Mouse (Mus musculus) left cerebral cortex, adult 9 months (tissue): ENCODE measurements around the gene Fam53b.

Experiments used
- DNase-seq, 2 experiments: peaks; one replicate each; pipeline ENCODE4 v3.0.0; 2022; ENCODE audit warnings: low spot score in 2 of 2

The Fam53b gene

DNA sequence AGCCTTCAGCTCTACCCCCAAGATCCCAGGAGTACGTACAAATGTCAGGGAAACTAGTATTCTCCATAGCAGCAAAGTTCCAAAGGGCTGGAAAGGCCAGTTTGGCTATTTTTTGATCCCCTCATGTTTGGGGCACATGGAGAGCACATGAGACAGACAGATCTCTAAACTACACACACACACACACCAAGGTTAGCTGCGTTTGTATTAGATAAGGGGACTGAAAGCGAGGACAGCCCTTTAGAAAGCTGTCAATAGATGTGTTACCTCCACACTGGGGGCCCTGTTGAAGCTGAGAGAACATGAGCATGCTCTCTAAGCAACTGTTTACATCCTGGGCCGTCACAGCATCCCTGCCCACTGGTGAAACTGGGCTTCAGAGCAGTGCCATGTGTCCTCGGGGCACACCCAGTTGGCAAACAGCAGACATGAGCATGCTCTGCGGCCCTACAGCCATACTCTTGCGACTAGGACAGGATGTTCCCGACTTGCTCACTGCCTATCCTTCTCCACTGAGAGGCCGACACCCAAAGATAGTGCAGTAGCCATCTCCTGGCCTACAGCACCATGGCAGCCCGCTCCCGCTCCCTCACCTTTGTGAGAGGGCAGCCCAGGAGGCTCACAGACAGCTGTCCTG is 47.3 kb downstream of the Fam53b start:
- DNase-seq, result no peak

DNA sequence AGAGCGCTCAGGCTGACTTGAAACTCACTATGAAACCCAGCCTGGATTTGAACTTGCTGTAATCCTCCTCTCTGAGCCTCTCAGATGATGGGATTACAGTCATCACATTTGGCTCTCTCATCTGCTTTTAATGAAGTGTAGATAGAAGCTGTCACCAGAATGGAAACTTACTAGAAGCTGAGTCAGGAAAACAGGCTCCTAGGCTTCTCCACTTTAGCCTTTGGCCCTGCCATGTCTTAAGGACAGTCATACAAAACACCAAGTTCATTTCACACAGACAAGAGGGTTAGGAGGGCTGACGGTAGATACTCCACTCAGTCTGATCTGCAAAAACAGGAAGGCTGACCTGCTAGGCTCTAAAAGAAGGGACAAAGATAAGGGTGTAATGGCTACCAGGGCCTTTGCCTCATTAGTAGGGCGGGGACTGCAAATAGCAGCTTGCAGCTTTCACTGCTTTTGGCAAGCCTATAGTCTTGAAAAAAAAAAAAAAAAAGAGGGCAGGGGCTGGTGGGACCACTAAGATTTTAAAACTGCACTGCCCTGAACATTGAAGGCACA is 48.0 kb downstream of the Fam53b start:
- no peak for DNase-seq

DNA sequence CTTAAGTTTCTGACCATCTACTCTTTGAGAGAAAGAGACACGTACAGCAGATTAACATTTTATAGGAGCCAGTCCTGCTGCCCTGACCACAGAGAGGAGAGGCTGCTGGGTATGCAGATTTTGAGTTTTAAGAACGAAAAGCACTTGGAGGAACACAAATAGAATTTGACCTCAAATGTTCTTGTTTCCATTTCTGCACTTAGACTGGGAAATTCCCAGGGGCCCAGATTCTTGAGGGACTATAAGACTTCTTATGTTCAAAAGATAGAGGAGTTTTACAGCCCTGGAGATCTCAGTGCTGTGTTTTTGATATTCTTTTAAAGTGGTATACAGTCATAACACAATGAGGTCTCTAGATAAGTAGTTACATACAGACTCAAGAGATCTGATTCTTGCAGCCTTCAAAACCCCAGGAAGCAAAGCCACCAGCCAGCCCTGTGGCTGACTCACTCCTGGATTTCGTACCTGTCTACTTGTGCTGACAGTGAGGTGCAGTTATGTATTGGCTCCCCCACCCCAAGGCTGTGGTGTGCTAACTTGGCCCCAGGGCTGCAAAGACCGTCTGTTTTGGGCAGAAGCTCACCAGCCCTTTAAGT is 48.7 kb downstream of the Fam53b start:
- no peak for DNase-seq

DNA sequence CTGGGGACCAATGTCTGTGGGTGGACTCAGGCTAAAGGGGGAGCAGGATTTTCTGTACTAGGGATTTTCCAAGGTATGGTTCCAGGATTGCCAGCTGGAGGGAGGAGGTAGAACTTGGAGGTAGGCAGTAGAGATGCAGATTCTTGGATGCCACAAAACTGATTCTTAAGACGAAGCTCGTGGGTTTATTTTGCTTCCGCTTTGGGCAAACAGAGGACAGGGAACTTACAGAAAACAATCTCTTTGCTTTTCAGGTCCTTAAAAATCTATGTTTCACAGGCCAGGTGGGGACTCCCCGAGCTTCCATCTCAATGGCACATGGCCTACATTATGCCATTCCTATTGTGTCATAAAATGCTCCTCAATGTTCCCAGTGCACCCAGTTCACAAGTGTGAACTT is 49.4 kb downstream of the Fam53b start:
- peak in 1 of 2 experiments; percentile 51 for DNase-seq

DNA sequence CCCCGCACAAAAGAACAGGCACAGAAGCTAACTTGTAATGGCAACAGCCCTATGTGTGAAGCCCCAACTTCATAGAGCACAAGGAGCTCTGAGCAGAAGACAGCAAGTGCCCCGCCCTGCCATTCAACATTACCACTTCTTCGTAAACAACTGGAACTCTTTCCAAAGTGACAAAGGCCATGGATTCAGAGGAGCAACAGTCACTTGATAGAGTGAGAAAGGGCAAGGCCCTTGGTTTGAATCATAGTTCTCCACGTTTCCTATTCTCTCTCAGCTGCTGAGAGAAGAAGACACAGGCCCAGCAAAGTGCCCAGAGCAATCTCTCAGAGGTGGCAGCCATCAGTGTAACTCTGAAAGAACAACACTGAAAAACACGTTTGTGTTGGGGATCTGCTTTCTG is 49.8 kb downstream of the Fam53b start:
- no peak for DNase-seq

DNA sequence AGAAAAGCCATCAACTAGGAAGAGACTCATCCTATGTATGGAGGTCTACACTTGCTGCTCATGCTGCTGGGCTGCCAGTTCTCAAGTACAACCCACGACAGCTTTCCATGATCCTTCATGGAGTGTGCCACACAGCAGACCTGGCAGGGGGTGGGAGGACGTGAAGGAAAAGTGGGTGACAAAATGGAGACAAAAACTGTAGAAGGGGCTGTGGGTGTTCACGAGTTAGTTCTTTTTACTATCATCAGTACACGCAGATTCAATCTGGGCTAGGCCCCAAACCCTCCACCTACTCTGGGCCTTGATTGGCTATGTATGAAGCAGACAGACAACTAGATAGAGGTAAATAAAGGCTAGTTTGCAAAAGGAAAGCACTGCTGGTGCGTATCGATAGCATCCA is 50.3 kb downstream of the Fam53b start:
- peak; percentile 48 to 74 for DNase-seq

DNA sequence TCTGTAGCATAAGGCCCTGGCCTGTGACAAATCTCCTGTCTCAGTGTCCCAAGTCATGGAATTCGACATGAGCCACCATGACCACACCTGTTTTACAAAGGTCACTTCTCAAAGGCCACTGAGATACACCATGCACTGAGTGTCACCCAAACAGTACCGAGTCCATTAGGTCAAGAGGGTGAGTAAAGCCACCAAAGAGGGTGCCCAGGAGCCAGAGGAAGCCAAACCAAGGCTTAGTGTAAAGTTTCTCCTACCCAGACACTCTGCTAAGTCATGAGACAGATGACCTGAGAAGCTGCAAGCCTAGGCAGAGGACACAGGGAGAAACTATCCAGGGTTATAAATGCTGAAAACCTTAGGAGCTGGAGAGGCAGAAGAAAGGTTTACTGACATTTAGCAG is 52.3 kb downstream of the Fam53b start:
- no peak for DNase-seq

DNA sequence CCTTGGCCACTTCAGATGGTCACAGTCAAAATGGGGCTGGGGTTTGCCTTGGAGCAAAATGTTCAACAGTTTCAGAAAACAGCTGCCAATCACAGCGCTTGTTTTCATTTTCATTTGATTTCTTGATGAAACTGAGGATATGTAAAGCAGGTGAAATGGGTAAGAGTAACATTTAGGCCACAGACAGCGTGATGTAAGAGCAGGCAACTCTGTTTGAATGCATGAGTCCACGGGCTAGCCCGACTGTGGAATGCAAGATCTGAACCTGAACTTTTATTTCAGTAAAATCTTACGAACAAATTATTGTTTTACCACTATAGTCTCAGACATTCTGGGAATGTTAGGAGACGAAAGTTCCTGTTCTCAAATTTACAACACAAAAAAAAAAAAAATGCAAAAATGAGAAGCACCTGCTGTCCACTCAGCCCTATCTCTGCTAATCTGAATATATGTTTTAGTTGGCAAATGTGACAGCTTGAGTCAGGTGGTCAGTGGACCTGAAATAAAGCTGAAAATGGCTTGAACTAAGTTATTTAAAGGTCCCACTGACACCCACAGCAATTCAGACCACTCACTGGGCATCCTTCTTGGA is 53.0 kb downstream of the Fam53b start:
- DNase-seq, result no peak

DNA sequence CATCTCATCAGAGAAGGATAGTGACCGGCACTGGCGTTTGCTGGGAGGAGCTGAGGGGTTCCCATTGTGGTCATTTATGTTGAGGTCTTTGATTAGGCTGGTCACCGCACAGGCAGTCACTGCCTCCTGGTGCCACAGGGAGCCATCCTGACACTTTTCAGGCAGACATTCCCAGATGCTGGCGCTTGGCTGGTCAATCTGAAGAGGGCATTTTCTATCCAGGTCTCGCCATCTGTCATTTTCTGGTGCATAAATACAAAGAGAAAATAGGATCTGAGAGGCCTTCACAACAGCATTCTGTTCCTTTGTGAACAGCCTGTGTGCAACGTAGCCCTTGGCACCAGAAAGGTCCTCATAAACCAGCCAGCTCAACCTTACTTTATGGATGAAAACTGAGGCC is 53.8 kb downstream of the Fam53b start:
- no peak for DNase-seq

DNA sequence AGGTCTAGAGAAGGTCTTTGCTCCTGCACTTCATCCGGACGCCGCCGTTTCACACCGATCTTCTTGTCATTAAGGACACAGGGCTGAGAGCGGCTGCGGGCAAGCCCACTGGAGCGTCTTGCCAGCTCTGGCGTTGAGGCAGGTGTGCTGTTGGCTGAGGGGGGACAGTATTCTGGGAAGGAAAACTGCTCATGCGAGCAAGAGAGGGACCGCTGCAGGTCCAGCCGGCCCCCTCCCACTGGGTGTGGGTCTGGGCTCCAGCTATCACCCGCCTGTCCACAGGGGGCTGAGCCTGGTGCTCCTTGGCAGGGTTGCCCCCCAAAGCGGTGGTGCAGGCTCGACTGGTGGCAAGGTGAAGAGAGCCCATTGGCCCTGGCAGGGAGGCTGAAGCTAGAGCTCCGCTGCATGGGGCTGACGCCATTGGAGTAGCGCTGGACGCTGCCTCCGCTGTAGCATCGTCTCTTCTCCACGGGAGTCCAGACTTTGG is 54.2 kb downstream of the Fam53b start:
- DNase-seq, result no peak

DNA sequence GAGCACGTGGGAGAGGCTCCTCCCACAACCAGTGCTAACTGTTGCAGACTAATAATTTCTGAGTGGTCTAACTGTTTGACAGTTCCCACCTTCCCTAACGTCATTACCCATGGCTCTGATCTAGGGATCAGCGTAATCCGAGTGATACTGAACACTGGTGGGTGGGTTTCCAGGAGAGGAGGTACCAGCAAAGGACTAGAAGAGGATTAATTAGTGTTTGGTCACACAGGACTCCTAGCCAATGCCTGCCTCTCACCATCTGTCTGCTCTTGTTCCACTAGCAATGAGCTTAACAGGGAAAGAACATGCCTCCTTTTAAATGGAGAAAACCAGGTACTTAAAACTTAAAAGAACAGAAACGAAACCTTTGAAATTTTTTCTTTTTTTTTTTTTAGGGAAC is 54.8 kb downstream of the Fam53b start:
- no peak for DNase-seq

DNA sequence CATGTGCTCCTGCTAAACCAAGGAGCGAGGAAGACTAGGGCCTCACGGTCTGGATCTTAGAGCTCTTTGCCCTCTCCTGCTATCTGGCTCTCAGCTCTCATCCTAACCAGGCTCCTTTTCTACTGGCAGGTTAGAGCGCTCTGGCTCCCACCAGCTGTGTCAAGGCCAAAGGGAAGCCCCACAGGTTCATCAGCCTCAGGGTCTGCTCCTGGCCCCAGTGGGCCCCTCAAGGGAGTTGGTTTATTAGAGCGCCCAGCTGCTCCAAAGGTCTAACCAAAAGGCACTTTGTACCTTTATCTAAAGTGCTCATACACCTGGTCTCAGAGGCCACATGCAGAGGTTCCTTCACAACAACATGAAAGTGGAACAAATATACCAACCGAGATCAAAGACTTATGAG is 57.4 kb downstream of the Fam53b start:
- DNase-seq, result no peak

DNA sequence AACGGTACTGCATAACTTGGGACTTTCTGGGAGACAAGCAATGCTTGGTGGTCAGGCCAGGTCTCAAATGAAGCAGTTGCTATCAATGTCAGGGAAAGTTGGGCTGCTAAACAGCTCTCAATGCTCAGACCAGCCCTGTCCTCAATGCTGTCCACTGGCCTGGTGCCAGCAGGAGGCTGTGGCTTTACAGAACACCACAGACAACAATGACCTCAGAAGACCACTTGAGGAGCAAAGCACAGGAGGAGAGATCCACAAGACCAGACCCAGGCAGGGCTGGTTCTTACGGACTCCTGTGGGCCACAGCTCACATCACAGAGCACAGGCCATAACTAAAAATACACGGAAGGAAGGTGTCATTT is 59.3 kb downstream of the Fam53b start:
- DNase-seq, result no peak

DNA sequence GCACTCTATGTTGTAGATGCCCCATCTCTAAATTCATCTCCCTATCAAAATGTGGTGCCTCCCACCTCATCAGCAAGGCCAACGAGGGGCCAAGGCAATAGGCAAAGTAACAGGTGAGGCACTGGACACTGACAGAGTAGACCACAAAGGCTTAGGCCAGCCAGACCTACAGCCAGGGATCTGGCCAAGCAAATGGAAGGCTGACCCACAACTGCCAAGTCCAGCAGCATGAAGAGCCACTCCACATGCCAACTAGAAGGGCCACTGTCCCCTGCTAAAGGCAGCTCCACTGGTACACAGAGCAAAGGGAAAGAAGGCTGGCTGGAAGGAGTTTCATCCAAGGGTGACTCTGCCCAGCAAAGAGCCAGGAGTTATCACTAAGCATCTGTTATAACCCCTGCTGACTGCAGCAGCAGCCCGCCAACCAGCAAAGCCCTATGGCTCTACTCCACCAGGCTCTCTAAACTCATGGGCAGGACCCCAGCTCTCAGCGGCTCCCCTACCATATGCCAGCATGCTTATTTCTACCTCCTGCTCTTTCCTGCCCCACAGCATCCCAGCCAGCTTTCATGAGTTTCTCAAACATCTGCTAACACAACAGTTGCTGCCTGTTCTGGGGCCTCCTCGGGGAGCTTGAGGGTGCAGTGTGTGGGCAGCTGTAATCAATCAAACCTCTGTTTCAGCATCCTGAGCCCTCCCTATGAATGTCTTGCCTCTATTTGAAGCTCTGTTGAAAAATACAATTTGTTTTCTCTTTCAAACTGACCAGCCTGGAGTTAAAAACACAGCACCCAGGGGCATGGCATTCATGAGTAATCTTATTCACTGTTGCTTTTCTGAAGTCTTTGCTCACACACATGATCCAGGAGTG is 59.9 kb downstream of the Fam53b start:
- DNase-seq, result no peak

DNA sequence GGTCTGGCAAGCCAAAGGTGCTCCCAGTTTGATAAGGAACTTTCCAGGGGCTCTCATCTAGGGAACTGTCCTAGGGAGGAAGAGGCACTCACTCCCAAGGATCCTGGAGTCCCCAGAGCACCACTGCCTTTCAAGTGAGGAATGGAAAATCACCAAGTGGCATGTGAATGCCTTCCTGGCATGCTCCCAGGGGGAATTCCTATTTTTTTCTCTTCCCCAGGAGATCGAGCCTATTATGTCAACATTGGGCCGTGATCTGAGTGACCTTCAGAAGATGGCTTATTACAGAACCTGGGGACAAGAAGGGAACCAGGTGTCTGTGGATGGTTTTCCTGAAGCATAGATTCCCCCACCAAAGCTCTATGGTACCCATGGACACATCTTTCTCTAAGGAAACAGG is 62.0 kb downstream of the Fam53b start:
- no peak for DNase-seq

DNA sequence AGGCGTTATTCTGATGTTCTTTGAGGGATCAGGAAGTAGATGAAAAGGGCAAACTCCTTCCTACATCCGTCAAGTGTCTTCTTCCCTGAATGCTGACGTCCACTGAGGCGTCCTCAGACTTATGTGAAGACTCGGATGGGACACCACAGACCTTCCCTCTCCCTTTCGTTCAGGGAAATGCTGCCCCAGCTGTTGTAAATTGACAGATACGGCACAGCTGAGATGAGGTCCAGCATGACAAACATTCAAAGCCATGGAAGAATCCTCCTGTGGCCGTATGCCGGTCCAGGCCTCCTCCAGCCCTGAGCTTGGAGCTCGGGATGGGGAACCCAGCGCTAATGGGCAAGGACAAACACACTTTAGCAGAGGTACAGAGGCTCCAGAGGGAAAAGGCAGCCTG is 64.2 kb downstream of the Fam53b start:
- no peak for DNase-seq

DNA sequence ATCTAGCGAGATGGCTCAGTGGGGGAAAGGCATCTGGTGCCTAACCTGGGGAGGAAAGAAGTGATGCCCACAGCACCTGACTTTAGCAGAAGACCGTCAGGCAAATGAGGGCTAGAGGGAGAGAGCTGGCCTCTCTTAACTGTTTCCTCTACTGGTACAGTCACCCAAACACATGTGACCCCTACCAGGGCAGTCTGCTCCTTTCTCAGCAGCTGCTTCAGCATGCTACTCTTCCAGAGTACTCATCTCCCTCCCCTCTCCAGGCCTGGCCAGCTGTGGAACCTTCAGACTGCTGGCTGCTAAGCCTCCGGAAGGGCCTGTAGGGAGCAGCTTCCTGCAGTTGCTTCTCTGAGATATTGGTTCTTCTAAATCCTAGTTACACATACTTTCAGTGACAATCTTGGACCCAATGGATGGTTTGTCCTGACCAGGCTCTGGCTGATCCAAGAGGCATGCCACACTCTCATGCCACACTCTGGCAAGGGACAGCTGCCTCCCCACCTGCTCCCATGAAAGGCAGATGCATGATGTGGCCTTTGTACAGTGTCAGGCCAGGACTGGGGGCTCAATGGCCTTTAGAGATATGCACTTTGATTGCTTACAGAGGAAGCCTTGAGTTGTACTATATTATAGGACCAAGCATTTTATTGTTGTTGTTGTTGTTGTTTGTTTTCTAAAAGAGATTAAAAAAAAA is 65.5 kb downstream of the Fam53b start:
- no peak for DNase-seq

DNA sequence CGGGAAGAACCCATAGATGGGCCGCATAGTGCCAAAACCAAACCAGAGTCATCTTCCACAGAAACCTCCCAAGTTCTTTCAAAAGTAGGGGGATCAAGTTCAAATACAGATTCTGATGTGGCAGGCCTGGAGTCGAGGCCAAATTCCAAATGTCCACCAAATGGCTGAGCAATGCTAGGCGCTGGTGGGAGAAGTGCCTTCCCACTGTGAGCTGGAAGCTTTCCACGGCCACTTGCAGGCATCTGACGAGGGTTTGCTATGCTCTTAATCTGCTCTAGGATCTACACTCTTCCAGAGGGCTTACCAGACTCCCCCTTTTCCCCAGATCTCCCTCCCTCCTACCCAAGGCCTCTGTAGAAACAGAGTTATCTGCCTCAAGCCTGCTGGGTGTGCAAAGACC is 66.6 kb downstream of the Fam53b start:
- DNase-seq, result no peak

DNA sequence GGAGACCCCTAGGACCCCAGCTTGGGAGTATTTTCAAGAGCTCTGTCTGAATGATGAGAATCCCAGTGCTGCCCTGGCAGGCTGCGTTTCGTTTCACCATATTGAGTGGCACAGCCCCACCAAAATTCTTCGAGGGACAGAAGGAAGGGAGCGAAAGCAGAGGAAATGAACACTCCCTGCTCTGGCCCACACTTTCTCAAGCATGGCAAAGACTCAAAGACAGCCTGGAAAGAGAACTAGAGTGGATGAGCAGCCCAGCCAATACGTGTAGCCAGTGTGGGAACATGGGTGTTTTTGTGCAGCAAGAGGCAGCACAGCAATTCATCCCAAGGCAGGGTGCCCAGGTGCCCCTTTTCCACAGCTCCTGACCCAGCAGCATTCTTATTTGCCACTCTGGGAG is 70.8 kb downstream of the Fam53b start:
- no peak for DNase-seq

DNA sequence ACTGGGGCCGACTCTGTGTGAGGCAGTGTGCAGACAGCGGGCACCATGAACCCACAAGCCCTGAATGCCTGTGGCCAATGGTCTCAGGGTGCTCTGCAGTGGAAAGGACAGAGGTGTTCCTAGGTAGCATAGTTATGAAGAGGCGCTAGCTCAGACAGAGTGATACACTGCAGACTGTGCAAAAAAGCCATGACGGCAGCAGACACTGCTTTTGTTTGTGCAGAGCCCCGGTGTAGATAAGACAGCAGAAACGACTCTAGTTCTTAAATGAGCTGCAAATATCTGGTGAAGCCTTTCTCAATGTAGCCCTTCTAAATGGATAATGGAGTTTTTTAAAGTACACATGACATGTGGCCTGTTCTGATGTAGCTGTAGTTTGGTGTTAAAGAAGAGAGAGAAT is 73.9 kb downstream of the Fam53b start:
- no peak for DNase-seq

DNA sequence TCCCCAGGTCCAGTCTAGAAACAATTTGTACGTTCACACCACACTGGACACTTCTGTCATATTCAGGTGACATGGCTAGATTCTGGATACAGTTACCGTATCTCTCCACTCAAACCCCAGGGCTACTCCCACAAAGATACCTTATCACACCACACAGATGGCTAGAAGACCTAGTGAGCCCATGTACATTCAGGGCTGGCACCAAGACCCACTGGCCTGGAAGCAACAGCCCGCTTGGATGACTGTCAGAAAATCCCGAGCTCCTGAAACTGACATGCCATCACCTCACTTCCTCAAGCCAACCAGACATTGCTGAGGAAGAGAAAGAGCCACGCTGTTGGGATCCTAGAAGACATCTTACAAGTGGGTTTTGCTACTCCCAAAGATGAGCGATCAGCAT is 74.8 kb downstream of the Fam53b start:
- no peak for DNase-seq
